Mouse (Mus musculus): Measurements from ENCODE around the gene Calhm6. TPM values are rescaled to one million over a fixed set of nuclear protein-coding genes. Genes with fewer than 3 reads are reported as not detected.

Calhm6 gene
- polyA plus RNA-seq (2014; fragmentation: Nextera tagmentation; extraction: Ambion mirVana): 0.40 and 0.42 TPM in 2 replicates

DNA sequence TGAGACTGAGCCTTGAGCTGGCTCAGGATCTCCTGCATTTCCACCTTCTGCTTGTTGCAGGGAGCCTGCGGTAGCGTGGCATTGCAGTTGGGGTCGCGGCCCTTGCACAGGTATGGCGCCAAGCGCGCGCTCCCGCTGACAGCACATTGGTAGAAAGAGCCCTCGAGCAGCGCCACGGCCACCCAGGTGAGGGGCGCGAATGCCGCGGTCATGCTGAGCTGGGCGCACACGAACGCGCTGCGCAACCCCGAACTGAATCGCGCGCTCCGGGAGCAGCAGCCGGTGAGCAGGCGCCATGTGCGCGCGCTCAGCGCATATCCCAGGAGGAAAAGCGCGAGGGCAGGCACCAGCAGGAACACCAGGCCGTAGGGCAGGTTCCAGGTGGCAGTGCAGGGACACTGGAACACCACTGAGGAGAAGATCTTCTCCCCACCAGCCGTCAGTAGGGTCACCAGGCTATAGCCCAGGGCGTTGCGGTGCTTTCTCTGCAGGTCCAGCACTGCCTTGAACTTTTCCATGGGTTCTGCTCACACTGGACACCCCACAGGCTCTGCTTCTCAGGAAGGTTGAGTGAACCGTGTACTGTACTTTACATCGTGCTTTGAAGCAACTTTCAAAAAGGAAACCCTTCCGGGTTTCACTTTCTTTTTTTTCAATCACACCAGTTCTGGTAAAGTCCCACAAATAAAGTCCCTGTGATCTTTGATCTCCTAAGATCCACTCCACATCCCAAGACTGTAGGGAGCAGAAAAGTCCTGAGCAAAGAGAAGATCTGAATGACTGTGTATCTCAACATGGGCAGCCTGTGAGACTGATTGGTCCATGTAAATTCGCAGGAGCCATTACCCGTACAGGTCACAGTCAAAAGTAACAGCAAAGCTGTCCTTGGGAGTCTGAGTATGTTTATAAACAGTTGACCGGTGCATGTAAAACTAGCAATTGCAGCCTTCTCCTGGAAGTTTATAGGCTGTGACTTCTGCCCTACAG is at the start of gene Calhm6:
Calhm6 (minus strand) TSS at position 593 of the 987 bp plus-strand sequence.
- Histone ChIP-seq H3K9ac (ENCODE audit: low read depth, low read length) (peak within 1 kb of the TSS; percentile 31), H3K4me1 (replicated peaks; ENCODE audit: control insufficient read depth, insufficient read depth, low read length) (no peaks in the 10 kb centered on the region), H3K4me3 (ENCODE audit: low read depth, low read length) (peak within 1 kb of the TSS; percentile 42), H3K27ac (ENCODE audit: low read depth, low read length) (no peak within 1 kb of the TSS), H3K9me3 (ENCODE audit: control insufficient read depth, low read length) (no peaks in the 10 kb centered on the region), H3K27me3 (ENCODE audit: control insufficient read depth, insufficient read depth, low read length) (no peaks in the 10 kb centered on the region), H3K4me2 (replicated peaks; ENCODE audit: low read depth, low read length) (peak within 1 kb of the TSS; percentile 73), H3K36me3 (ENCODE audit: control insufficient read depth, insufficient read depth, low read length) (no peaks in the 10 kb centered on the region)
- DNase-seq (ENCODE audit: low spot score) (peak; percentile 56), ATAC-seq (ENCODE audit: low FRiP score) (peak; percentile 64)
- whole genome bisulfite sequencing: 17% methylated on average over 44 of the region's 44 CpGs

DNA sequence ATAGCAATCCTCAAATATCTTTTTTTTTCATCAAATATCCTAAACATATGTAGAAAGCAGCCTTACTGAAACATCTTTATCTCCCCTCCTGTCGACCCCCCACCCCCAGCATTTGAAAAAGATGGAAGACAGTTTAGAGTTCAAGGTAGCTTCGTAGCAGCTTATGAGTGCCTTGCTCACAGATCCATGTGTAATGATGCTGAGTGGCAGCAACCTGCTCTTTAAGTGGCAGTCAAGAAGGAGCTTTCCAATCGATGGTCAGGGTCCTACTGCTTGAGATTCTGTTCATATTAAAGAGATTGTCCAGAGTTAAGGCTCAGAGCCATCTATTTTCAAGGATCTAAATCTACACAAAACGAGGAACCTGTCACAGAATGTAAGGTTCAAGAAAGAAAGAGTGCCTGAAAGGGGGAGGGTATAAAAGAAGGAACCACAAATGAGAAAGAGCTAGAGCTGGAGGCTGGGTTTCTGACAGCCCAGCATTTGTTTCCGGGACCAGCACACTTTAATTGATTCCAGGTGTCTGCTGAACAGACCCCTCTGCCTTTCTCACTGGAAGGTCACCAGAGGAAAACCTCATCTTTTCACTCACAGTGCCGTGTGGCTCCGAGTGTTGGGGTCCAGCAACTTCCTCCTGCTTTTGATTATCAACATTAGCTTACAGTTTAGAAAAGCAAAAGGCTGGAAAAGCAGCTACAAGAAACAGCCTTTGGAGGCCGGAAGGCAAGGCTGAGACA is 48.3 kb upstream of the Calhm6 start:
- no peak overlapping the region for H3K4me2 ChIP-seq (replicated peaks; ENCODE audit: low read depth, low read length)
- no peaks in the 10 kb centered on the region for H3K4me1 ChIP-seq (replicated peaks; ENCODE audit: control insufficient read depth, insufficient read depth, low read length)

DNA sequence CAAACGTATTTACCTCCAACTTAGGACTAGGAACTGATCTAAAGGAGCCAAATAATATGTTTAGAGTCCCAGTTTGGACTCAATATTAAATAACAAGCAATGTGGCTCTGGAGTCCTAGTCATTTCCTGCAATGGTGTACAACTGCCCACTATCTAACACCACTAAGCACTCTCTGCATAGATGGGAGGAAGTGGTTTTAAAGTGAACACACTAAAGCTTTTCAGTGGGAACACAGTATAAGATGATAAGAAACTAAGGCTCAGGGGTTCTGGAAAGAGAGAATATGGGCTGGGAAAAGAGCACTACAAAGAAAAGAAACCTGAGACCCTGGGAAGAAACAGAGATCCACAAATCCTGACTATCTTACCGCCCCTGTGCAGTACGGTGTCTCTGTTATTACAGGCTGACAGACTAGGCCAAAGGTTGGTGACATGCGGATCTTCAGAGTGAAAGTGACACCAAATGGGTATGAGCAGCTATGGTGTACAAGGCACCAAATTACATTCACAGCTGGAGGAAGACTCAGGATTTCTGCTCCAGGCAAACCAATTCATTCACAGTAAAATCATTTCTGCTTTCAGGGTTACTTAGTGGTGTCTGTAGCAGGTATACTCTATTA is 45.0 kb upstream of the Calhm6 start:
- Histone ChIP-seq H3K36me3 (ENCODE audit: control insufficient read depth, insufficient read depth, low read length) (no peaks in the 10 kb centered on the region), H3K9ac (ENCODE audit: low read depth, low read length) (no peak overlapping the region), H3K27me3 (ENCODE audit: control insufficient read depth, insufficient read depth, low read length) (no peaks in the 10 kb centered on the region), H3K4me2 (replicated peaks; ENCODE audit: low read depth, low read length) (no peak overlapping the region), H3K27ac (ENCODE audit: low read depth, low read length) (no peak overlapping the region), H3K4me3 (ENCODE audit: low read depth, low read length) (no peak overlapping the region), H3K4me1 (replicated peaks; ENCODE audit: control insufficient read depth, insufficient read depth, low read length) (no peaks in the 10 kb centered on the region), H3K9me3 (ENCODE audit: control insufficient read depth, low read length) (no peaks in the 10 kb centered on the region)
- 80% methylated on average over 4 of the region's 4 CpGs for WGBS
- no peak for DNase-seq (ENCODE audit: low spot score)
- no peak for ATAC-seq (ENCODE audit: low FRiP score)

More for the DNA sequence above, 48.3 kb upstream of the Calhm6 start:
- 49% methylated on average over 8 of the region's 8 CpGs for WGBS
- DNase-seq (ENCODE audit: low spot score): peak; percentile 31
- H3K36me3 ChIP-seq (ENCODE audit: control insufficient read depth, insufficient read depth, low read length): no peaks in the 10 kb centered on the region
- no peaks in the 10 kb centered on the region for H3K27me3 ChIP-seq (ENCODE audit: control insufficient read depth, insufficient read depth, low read length)
- no peak overlapping the region for H3K4me3 ChIP-seq (ENCODE audit: low read depth, low read length)
- no peak for ATAC-seq (ENCODE audit: low FRiP score)
- no peak overlapping the region for H3K9ac ChIP-seq (ENCODE audit: low read depth, low read length)
- H3K27ac ChIP-seq (ENCODE audit: low read depth, low read length): no peak overlapping the region
- no peaks in the 10 kb centered on the region for H3K9me3 ChIP-seq (ENCODE audit: control insufficient read depth, low read length)

DNA sequence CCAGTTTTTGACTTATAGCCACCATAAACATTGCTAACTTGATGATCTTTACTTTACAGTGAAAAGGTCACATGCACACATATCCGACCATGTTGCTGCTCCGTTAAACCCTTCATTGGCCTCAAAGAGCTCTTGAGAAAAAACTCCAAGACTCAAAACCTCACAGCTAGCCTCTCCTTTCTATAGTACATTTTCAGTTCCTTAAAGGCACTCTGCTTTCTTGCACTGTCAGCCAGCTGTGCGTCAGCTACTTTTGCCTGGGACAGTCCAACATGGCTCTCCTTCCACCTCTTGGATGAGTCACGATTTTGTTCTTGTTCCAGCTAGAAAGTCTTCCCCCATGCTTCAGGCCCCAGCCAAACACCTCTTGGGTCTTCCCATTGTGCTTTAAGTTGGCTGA is 43.9 kb upstream of the Calhm6 start:
- no peak for ATAC-seq (ENCODE audit: low FRiP score)
- H3K36me3 ChIP-seq (ENCODE audit: control insufficient read depth, insufficient read depth, low read length): no peaks in the 10 kb centered on the region
- H3K4me1 ChIP-seq (replicated peaks; ENCODE audit: control insufficient read depth, insufficient read depth, low read length): no peaks in the 10 kb centered on the region
- no peaks in the 10 kb centered on the region for H3K9me3 ChIP-seq (ENCODE audit: control insufficient read depth, low read length)
- H3K27me3 ChIP-seq (ENCODE audit: control insufficient read depth, insufficient read depth, low read length): no peaks in the 10 kb centered on the region
- H3K4me2 ChIP-seq (replicated peaks; ENCODE audit: low read depth, low read length): no peak overlapping the region
- no peak for DNase-seq (ENCODE audit: low spot score)
- no peak overlapping the region for H3K9ac ChIP-seq (ENCODE audit: low read depth, low read length)
- no peak overlapping the region for H3K4me3 ChIP-seq (ENCODE audit: low read depth, low read length)
- WGBS: 96% methylated on average over 4 of the region's 4 CpGs
- no peak overlapping the region for H3K27ac ChIP-seq (ENCODE audit: low read depth, low read length)

DNA sequence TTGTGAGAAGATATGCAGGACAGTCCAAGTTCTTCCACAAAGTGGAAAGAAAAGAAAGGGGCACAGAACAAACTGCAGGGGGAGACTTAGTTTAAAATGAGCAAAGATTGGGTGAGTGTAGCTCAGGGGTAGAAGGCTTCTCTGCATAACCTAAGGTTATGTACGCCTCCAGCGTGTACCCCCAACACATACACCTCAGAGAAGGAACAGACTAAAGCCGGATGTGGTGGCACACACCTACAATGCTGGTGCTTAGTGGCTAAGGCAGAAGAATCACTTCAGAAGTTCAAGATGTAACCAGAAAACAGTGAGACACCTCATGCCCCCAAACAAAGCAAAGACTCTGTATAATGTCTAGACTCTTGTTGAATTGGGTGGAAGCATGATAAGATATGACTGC is 43.4 kb upstream of the Calhm6 start:
- Histone ChIP-seq H3K36me3 (ENCODE audit: control insufficient read depth, insufficient read depth, low read length) (no peaks in the 10 kb centered on the region), H3K4me1 (replicated peaks; ENCODE audit: control insufficient read depth, insufficient read depth, low read length) (no peaks in the 10 kb centered on the region), H3K9ac (ENCODE audit: low read depth, low read length) (no peak overlapping the region), H3K27ac (ENCODE audit: low read depth, low read length) (no peak overlapping the region), H3K27me3 (ENCODE audit: control insufficient read depth, insufficient read depth, low read length) (no peaks in the 10 kb centered on the region), H3K4me2 (replicated peaks; ENCODE audit: low read depth, low read length) (no peak overlapping the region), H3K4me3 (ENCODE audit: low read depth, low read length) (no peak overlapping the region), H3K9me3 (ENCODE audit: control insufficient read depth, low read length) (no peaks in the 10 kb centered on the region)
- DNase-seq (ENCODE audit: low spot score) (no peak), ATAC-seq (ENCODE audit: low FRiP score) (no peak)
- WGBS: 93% methylated on average over 3 of the region's 3 CpGs

DNA sequence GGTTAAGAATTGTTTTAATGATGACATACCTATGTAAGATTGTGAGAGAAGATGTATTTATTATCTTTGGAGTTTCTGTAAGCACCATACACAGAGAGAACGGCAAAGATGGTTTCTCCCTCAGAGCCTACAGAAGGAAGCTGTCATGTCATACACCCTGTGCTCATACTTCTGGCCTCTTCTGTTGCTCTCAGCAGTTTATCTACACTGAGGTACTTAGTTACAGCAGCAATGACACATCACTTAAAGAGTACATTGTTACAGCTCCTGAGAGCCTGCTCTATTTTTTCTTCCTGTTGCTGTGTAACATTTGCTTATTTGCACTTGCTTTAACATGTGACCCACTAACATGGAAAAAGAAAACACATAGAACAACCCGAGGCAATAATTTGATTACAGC is 39.2 kb upstream of the Calhm6 start:
- H3K9me3 ChIP-seq (ENCODE audit: control insufficient read depth, low read length): no peaks in the 10 kb centered on the region
- no peaks in the 10 kb centered on the region for H3K4me1 ChIP-seq (replicated peaks; ENCODE audit: control insufficient read depth, insufficient read depth, low read length)
- H3K4me3 ChIP-seq (ENCODE audit: low read depth, low read length): no peak overlapping the region
- H3K27me3 ChIP-seq (ENCODE audit: control insufficient read depth, insufficient read depth, low read length): no peaks in the 10 kb centered on the region
- DNase-seq (ENCODE audit: low spot score) (no peak), ATAC-seq (ENCODE audit: low FRiP score) (no peak)
- no peak overlapping the region for H3K9ac ChIP-seq (ENCODE audit: low read depth, low read length)
- H3K36me3 ChIP-seq (ENCODE audit: control insufficient read depth, insufficient read depth, low read length): no peaks in the 10 kb centered on the region
- H3K4me2 ChIP-seq (replicated peaks; ENCODE audit: low read depth, low read length): no peak overlapping the region
- WGBS: 78% methylated on average over 2 of the region's 2 CpGs
- no peak overlapping the region for H3K27ac ChIP-seq (ENCODE audit: low read depth, low read length)

DNA sequence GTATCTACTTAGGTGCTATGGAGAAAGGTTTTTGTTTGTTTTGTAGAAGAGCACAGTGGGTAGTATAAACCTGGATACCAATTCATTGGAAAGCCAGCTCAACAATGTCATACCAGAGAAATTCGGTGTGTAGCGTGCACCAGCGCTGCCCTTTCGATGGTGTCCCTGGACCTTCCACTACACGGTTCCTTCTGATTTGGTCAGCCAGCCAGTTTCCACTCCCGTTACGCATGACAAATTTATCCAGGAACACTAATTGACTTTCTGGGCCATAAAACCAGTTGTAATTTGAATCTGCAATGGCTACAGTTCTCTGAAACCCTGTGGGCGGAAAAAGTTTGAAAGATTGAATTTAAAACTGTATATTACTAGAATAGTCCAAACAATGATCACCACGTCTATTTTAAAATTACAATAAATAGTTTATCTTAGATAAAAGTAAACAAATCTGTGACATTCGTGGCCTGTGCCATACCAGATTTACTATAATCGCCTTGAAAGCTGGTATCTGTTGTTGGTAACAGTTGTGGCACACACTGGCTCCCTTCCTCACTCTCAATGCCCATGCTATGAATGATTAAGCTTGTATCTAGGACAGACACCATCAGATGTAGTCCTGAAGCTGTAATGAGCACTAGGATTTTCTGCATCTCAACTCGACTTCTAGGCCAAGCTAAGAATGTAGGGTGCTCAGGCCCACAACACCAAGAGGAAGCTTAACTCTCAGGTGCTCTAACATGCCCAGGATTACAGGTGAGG is 28.2 kb upstream of the Calhm6 start:
- Histone ChIP-seq H3K4me3 (ENCODE audit: low read depth, low read length) (no peak overlapping the region), H3K27me3 (ENCODE audit: control insufficient read depth, insufficient read depth, low read length) (no peaks in the 10 kb centered on the region), H3K4me1 (replicated peaks; ENCODE audit: control insufficient read depth, insufficient read depth, low read length) (no peaks in the 10 kb centered on the region), H3K9ac (ENCODE audit: low read depth, low read length) (no peak overlapping the region), H3K27ac (ENCODE audit: low read depth, low read length) (no peak overlapping the region), H3K36me3 (ENCODE audit: control insufficient read depth, insufficient read depth, low read length) (no peaks in the 10 kb centered on the region), H3K9me3 (ENCODE audit: control insufficient read depth, low read length) (no peaks in the 10 kb centered on the region), H3K4me2 (replicated peaks; ENCODE audit: low read depth, low read length) (no peak overlapping the region)
- WGBS: 91% methylated on average over 12 of the region's 12 CpGs
- ATAC-seq (ENCODE audit: low FRiP score) (no peak), DNase-seq (ENCODE audit: low spot score) (no peak)

DNA sequence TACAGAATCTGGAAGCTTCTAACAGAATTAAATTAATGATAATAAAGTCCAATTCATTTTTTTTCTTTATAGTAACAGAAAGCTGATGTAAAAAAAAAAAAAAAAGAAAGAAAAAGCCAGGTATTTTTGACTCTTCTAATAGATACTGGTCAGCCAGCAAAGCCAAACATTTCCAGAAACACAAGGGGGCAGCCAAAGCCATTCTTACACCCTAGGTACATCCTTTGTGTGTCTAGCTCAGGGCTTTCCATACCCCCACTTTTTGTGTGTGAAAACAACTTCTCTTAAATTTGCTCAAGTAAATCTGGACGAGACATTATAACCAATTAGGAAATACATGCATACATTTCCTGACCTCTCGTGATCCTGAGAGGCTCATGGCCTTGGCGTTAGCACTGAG is 24.0 kb upstream of the Calhm6 start:
- ATAC-seq (ENCODE audit: low FRiP score) (no peak), DNase-seq (ENCODE audit: low spot score) (no peak)
- WGBS: 80% methylated on average over 3 of the region's 3 CpGs
- Histone ChIP-seq H3K4me3 (ENCODE audit: low read depth, low read length) (no peak overlapping the region), H3K27ac (ENCODE audit: low read depth, low read length) (no peak overlapping the region), H3K27me3 (ENCODE audit: control insufficient read depth, insufficient read depth, low read length) (no peaks in the 10 kb centered on the region), H3K9me3 (ENCODE audit: control insufficient read depth, low read length) (no peaks in the 10 kb centered on the region), H3K4me1 (replicated peaks; ENCODE audit: control insufficient read depth, insufficient read depth, low read length) (no peaks in the 10 kb centered on the region), H3K36me3 (ENCODE audit: control insufficient read depth, insufficient read depth, low read length) (no peaks in the 10 kb centered on the region), H3K4me2 (replicated peaks; ENCODE audit: low read depth, low read length) (no peak overlapping the region), H3K9ac (ENCODE audit: low read depth, low read length) (no peak overlapping the region)
